Mouse (Mus musculus): ENCODE measurements around the gene Plgrkt. TPM values are rescaled to one million over a fixed set of nuclear protein-coding genes. Genes with fewer than 3 reads are reported as not detected.

Plgrkt gene
- total and polyA plus RNA-seq, 3 experiments = 117 to 145 TPM; not detected in 1

GRCm38 (mm10) chr19:29372138-29372537, 4.9 kb upstream of the Plgrkt start:
- Histone ChIP-seq H3K9me3 (replicated peaks; ENCODE audit: insufficient read depth, low read length) (no peaks in the 10 kb centered on the region), H3K4me1 (ENCODE audit: control insufficient read depth in 1 of 2, insufficient read depth in 2 of 2, low read length in 2 of 2) (peaks cover 15 to 40% of the 10 kb centered on the region in 2 experiments), H3K79me2 (ENCODE audit: control insufficient read depth, insufficient read depth, low read length, poor library complexity) (peaks cover 10% of the 10 kb centered on the region), H3K9ac (ENCODE audit: control insufficient read depth, low read depth, low read length, poor library complexity, severe bottlenecking) (peak overlapping the region; percentile 76), H3K36me3 (ENCODE audit: control insufficient read depth in 1 of 2, insufficient read depth in 2 of 2, low read length in 2 of 2) (peaks cover 3 to 44% of the 10 kb centered on the region in 2 experiments), H3K4me3 (ENCODE audit: control insufficient read depth in 1 of 2, insufficient read depth in 1 of 2, low read depth in 2 of 2, low read length in 2 of 2) (peak overlapping the region; percentile 74 to 87), H3K27ac (ENCODE audit: control insufficient read depth, low read depth, low read length) (peak overlapping the region; percentile 62), H3K27me3 (ENCODE audit: control insufficient read depth in 1 of 2, insufficient read depth in 2 of 2, low read length in 2 of 2) (no peaks in the 10 kb centered on the region)
- no peak for TF ChIP-seq KAT2A (conservative IDR thresholded peaks at IDR 0.05; ENCODE audit: low read depth, low read length)
- no peak for TF ChIP-seq USF2 (IDR thresholded peaks at IDR 0.05; ENCODE audit: borderline replicate concordance in 1 of 2, insufficient read depth in 1 of 2, low read depth in 1 of 2, low read length in 2 of 2)
- no peak for TF ChIP-seq GATA1 (IDR thresholded peaks at IDR 0.05; ENCODE audit: low read depth, low read length)
- TF ChIP-seq UBTF (IDR thresholded peaks at IDR 0.05; ENCODE audit: borderline replicate concordance, insufficient read depth, low read depth, low read length) = no peak
- DNase-seq (ENCODE audit: low read depth, low spot score) = peak; percentile 81

DNA sequence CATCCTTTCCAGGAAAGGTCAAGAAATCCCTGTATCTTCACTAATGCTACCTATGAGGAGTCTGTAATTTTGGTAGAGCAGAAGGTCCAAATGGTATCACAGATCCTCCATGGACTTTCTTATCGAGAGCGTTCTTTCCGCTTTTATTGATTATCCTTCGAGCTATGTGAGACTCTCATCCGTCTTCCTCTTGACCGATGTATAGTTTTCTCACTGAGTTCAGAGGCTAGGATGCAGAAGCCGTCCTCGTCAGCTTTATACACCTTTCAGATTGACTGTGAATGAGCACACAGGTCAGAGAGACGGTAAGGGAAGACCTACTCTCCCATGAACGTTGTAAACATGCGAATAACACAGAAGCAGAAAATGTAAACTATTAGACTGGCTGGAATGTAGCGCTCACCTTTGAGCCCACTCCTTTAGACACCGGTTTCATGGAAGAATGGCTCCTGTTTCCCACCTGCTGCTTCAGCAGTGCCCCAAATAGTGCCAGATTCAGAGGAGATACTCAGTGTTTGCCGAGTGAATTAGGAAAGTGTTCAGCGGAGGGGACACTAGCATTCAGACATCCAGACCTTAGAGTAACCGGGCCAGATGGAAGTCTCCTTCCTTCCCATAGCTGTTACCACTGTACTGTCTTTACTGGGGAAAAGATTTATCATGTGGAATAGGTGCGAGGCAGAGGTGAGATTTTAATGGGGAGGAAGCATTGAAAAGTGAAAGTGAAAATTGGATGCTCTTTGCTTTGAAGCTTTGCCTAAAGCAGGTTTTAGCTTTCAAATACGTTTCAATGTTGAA, 4.3 kb upstream of the Plgrkt start:
- Histone ChIP-seq H3K4me1 (ENCODE audit: control insufficient read depth in 1 of 2, insufficient read depth in 2 of 2, low read length in 2 of 2) (peaks cover 15 to 40% of the 10 kb centered on the region in 2 experiments), H3K9ac (ENCODE audit: control insufficient read depth, low read depth, low read length, poor library complexity, severe bottlenecking) (peak overlapping the region; percentile 76), H3K27me3 (ENCODE audit: control insufficient read depth in 1 of 2, insufficient read depth in 2 of 2, low read length in 2 of 2) (no peaks in the 10 kb centered on the region), H3K27ac (ENCODE audit: control insufficient read depth, low read depth, low read length) (peak overlapping the region; percentile 62), H3K9me3 (replicated peaks; ENCODE audit: insufficient read depth, low read length) (no peaks in the 10 kb centered on the region), H3K4me3 (ENCODE audit: control insufficient read depth in 1 of 2, insufficient read depth in 1 of 2, low read depth in 2 of 2, low read length in 2 of 2) (peak overlapping the region; percentile 74 to 87), H3K36me3 (ENCODE audit: control insufficient read depth in 1 of 2, insufficient read depth in 2 of 2, low read length in 2 of 2) (peaks cover 3 to 44% of the 10 kb centered on the region in 2 experiments), H3K79me2 (ENCODE audit: control insufficient read depth, insufficient read depth, low read length, poor library complexity) (peaks cover 11% of the 10 kb centered on the region)
- TF ChIP-seq RAD21 (IDR thresholded peaks at IDR 0.05; ENCODE audit: low read depth, low read length) (no peak), KAT2A (conservative IDR thresholded peaks at IDR 0.05; ENCODE audit: low read depth, low read length) (no peak), GATA1 (IDR thresholded peaks at IDR 0.05; ENCODE audit: low read depth, low read length) (peak; percentile 46; the same call in 1 of the 2 replicates), MAFK (IDR thresholded peaks at IDR 0.05; ENCODE audit: borderline replicate concordance, low read depth, low read length) (no peak), SIN3A (IDR thresholded peaks at IDR 0.05; ENCODE audit: low read length) (no peak), NRF1 (IDR thresholded peaks at IDR 0.05; ENCODE audit: insufficient read depth, low read depth, low read length, poor library complexity, severe bottlenecking) (no peak)
- DNase-seq (ENCODE audit: low read depth, low spot score) = peak; percentile 77

DNA sequence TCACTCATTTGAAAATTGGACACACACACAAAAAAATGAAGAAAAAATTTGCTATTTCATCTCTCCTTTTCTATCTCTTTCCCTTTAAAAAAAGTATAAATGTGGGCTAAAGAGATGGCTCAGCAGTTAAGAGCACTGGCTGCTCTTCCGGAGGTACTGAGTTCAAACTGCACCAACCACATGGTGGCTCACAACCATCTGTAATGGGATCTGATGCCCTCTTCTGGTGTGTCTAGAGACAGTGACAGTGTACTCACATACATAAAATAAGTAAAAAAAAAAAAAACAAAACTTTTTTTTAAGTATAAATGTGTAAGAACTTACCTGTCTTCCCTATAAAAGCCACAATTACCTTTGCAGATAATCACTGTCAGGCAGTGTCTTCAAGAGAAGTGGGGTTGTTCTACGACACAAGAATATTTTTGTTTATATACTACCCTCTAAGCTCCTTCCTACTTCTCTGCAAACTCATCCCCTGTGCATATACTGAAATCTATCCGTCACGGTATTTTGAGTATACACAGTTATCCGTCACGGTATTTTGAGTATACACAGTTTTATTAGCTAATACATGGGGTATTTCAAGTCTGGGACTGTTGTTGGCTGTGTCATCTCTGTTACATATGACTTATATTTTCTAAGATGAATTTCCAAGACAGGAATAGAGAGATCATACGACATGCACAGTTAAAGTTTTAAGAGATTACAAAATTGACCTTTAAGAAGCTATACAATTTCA, 3.5 kb upstream of the Plgrkt start:
- H3K36me3 ChIP-seq (ENCODE audit: control insufficient read depth in 1 of 2, insufficient read depth in 2 of 2, low read length in 2 of 2) = peaks cover 3 to 49% of the 10 kb centered on the region in 2 experiments
- H3K9ac ChIP-seq (ENCODE audit: control insufficient read depth, low read depth, low read length, poor library complexity, severe bottlenecking) = peak overlapping the region; percentile 76
- no peaks in the 10 kb centered on the region for H3K27me3 ChIP-seq (ENCODE audit: control insufficient read depth in 1 of 2, insufficient read depth in 2 of 2, low read length in 2 of 2)
- TF ChIP-seq TCF12 (IDR thresholded peaks at IDR 0.05; ENCODE audit: low read depth, low read length) = no peak
- no peak for TF ChIP-seq MAFK (IDR thresholded peaks at IDR 0.05; ENCODE audit: borderline replicate concordance, low read depth, low read length)
- TF ChIP-seq TBP (IDR thresholded peaks at IDR 0.05; ENCODE audit: low read depth, low read length) = no peak
- TF ChIP-seq CTCF (IDR thresholded peaks at IDR 0.05 in 2 of 3, conservative IDR thresholded peaks at IDR 0.05 in 1 of 3; ENCODE audit: control insufficient read depth in 1 of 3, insufficient read depth in 1 of 3, low read depth in 2 of 3, low read length in 3 of 3, poor library complexity in 1 of 3, severe bottlenecking in 1 of 3) = peak in 2 of 3 experiments; percentile 7 to 45; a peak in 2 of 6 replicates
- H3K4me1 ChIP-seq (ENCODE audit: control insufficient read depth in 1 of 2, insufficient read depth in 2 of 2, low read length in 2 of 2) = peaks cover 19 to 44% of the 10 kb centered on the region in 2 experiments
- H3K4me3 ChIP-seq (ENCODE audit: control insufficient read depth in 1 of 2, insufficient read depth in 1 of 2, low read depth in 2 of 2, low read length in 2 of 2) = peak overlapping the region; percentile 74 to 87
- H3K27ac ChIP-seq (ENCODE audit: control insufficient read depth, low read depth, low read length) = no peak overlapping the region
- H3K79me2 ChIP-seq (ENCODE audit: control insufficient read depth, insufficient read depth, low read length, poor library complexity) = peaks cover 11% of the 10 kb centered on the region
- H3K9me3 ChIP-seq (replicated peaks; ENCODE audit: insufficient read depth, low read length) = no peaks in the 10 kb centered on the region
- DNase-seq (ENCODE audit: low read depth, low spot score) = peak; percentile 75
